Mouse (Mus musculus) limb, embryonic 12.5 days (tissue): ENCODE measurements around the gene Frg2f1. TPM values are rescaled to one million over a fixed set of nuclear protein-coding genes. Genes with fewer than 3 reads are reported as not detected.
"Not testable (repeated sequence)": the region's sequence is repeated elsewhere in the genome, so short reads cannot be mapped to it uniquely, and the experiment has no call there.

Experiments
- ATAC-seq: fragments of 200-750 bp; cut with Nextera tagmentation; 2 replicates; pipeline ENCODE4 v1.8.0; 2017; ENCODE audit warnings: low read depth, moderate TSS enrichment; ENCODE audit not compliant: insufficient number of reproducible peaks, insufficient read depth, low FRiP score, low TSS enrichment
- H3K27ac ChIP-seq: fragments of 300-500 bp; sonication (generic); 2 replicates; pipeline ENCODE4 v1.5.1; 2016; ENCODE audit warnings: mild to moderate bottlenecking, moderate library complexity
- H3K27me3 ChIP-seq: fragments of 300-500 bp; sonication (generic); 2 replicates; pipeline ENCODE4 v1.6.1; 2016; ENCODE audit warnings: mild to moderate bottlenecking, moderate library complexity
- H3K36me3 ChIP-seq: fragments of 300-500 bp; sonication (generic); 2 replicates; pipeline ENCODE4 v1.6.1; 2016; ENCODE audit warnings: mild to moderate bottlenecking, moderate library complexity
- H3K4me1 ChIP-seq: fragments of 300-500 bp; sonication (generic); replicated peaks from 2 replicates; pipeline ENCODE4 v1.6.1; 2016
- H3K4me2 ChIP-seq: fragments of 300-500 bp; sonication (generic); 2 replicates; pipeline ENCODE4 v1.6.1; 2016; ENCODE audit warnings: mild to moderate bottlenecking, moderate library complexity
- H3K4me3 ChIP-seq: fragments of 300-500 bp; sonication (generic); replicated peaks from 2 replicates; pipeline ENCODE4 v1.5.1; 2016; ENCODE audit warnings: mild to moderate bottlenecking
- H3K9ac ChIP-seq: fragments of 300-500 bp; sonication (generic); replicated peaks from 2 replicates; pipeline ENCODE4 v1.6.1; 2016; ENCODE audit warnings: mild to moderate bottlenecking, moderate library complexity
- H3K9me3 ChIP-seq: fragments of 300-500 bp; sonication (generic); 2 replicates; pipeline ENCODE4 v1.6.1; 2016; ENCODE audit warnings: mild to moderate bottlenecking, moderate library complexity
- WGBS: fragments of 180-500 bp; shearing (Covaris S2); methylation state at CpG from one replicate; pipeline ENCODE4 v1.1.7; 2016; 5-methylcytosine and 5-hydroxymethylcytosine counted together
- polyA plus RNA-seq: library from polyadenylated mRNA; unstranded; fragments of >200 nt; fragmentation: Nextera tagmentation; extraction: Ambion mirVana; gene quantifications from 2 replicates; pipeline ENCODE4 v1.2.1, GENCODE M21; 2016

Gene Frg2f1
- polyA plus RNA-seq, 1 experiment from 2014 or later, result 5.1 TPM

GRCm38 (mm10) chr4:119537436-119537835, 1.9 kb downstream of the Frg2f1 start:
- WGBS, result 66% methylated on average over 4 of the region's 4 CpGs

GRCm38 (mm10) chr4:119536615-119537014, 2.7 kb downstream of the Frg2f1 start, which contains the start of gene Foxj3:
Gene Foxj3 (plus strand): TSS chr4:119537004.
- not testable (repeated sequence) for H3K27me3 ChIP-seq, H3K4me3 ChIP-seq, H3K27ac ChIP-seq, H3K9me3 ChIP-seq, H3K4me2 ChIP-seq, H3K36me3 ChIP-seq, H3K9ac ChIP-seq, ATAC-seq
- H3K4me1 ChIP-seq, result peaks cover 13% of the 10 kb centered on the region
- WGBS, result 87% methylated on average over 4 of the region's 4 CpGs

More at GRCm38 (mm10) chr4:119537436-119537835, 1.9 kb downstream of the Frg2f1 start:
- Histone ChIP-seq H3K4me2 (no peak overlapping the region), H3K27me3 (no peaks in the 10 kb centered on the region), H3K36me3 (no peaks in the 10 kb centered on the region), H3K27ac (no peak overlapping the region), H3K9ac (no peak overlapping the region), H3K4me1 (peaks cover 13% of the 10 kb centered on the region), H3K4me3 (no peak overlapping the region), H3K9me3 (no peaks in the 10 kb centered on the region)
- no peak for ATAC-seq

- no peak overlapping the region for H3K4me3 ChIP-seq
- no peak overlapping the region for H3K4me2 ChIP-seq
- H3K9me3 ChIP-seq, result no peaks in the 10 kb centered on the region
- no peak overlapping the region for H3K9ac ChIP-seq
- peaks cover 5% of the 10 kb centered on the region for H3K4me1 ChIP-seq
- WGBS, result 74% methylated on average over 4 of the region's 4 CpGs
- no peak for ATAC-seq
- no peak overlapping the region for H3K27ac ChIP-seq
- H3K27me3 ChIP-seq, result no peaks in the 10 kb centered on the region
- no peaks in the 10 kb centered on the region for H3K36me3 ChIP-seq
Measured at GRCm38 (mm10) chr4:119535103-119535502, 4.2 kb downstream of the Frg2f1 start.

- no peak overlapping the region for H3K4me2 ChIP-seq
- no peaks in the 10 kb centered on the region for H3K4me1 ChIP-seq
- no peak for ATAC-seq
- H3K9ac ChIP-seq, result no peak overlapping the region
- WGBS, result 64% methylated on average over 2 of the region's 2 CpGs
- H3K9me3 ChIP-seq, result no peaks in the 10 kb centered on the region
- no peak overlapping the region for H3K4me3 ChIP-seq
- no peaks in the 10 kb centered on the region for H3K27me3 ChIP-seq
- no peak overlapping the region for H3K27ac ChIP-seq
- no peaks in the 10 kb centered on the region for H3K36me3 ChIP-seq
Measured at GRCm38 (mm10) chr4:119531813-119532212, 7.5 kb downstream of the Frg2f1 start.

- H3K27ac ChIP-seq, result no peak overlapping the region
- H3K36me3 ChIP-seq, result no peaks in the 10 kb centered on the region
- H3K4me3 ChIP-seq, result no peak overlapping the region
- H3K4me1 ChIP-seq, result no peaks in the 10 kb centered on the region
- no peak overlapping the region for H3K4me2 ChIP-seq
- no peak for ATAC-seq
- H3K9me3 ChIP-seq, result no peaks in the 10 kb centered on the region
- no peaks in the 10 kb centered on the region for H3K27me3 ChIP-seq
- no peak overlapping the region for H3K9ac ChIP-seq
Measured at GRCm38 (mm10) chr4:119526329-119526845, 12.9 kb downstream of the Frg2f1 start.

GRCm38 (mm10) chr4:119524466-119524865, 14.9 kb downstream of the Frg2f1 start:
- Histone ChIP-seq H3K4me2 (no peak overlapping the region), H3K9me3 (no peaks in the 10 kb centered on the region), H3K4me1 (no peaks in the 10 kb centered on the region), H3K27me3 (no peaks in the 10 kb centered on the region), H3K27ac (no peak overlapping the region), H3K9ac (no peak overlapping the region), H3K4me3 (no peak overlapping the region), H3K36me3 (no peaks in the 10 kb centered on the region)
- no peak for ATAC-seq
- WGBS, result 86% methylated on average over 2 of the region's 2 CpGs

GRCm38 (mm10) chr4:119524010-119524409, 15.3 kb downstream of the Frg2f1 start:
- H3K27ac ChIP-seq, result no peak overlapping the region
- WGBS, result 89% methylated on average over 1 of the region's 1 CpGs
- H3K4me3 ChIP-seq, result no peak overlapping the region
- H3K36me3 ChIP-seq, result no peaks in the 10 kb centered on the region
- no peaks in the 10 kb centered on the region for H3K27me3 ChIP-seq
- no peak overlapping the region for H3K9ac ChIP-seq
- no peak overlapping the region for H3K4me2 ChIP-seq
- H3K4me1 ChIP-seq, result no peaks in the 10 kb centered on the region
- H3K9me3 ChIP-seq, result no peaks in the 10 kb centered on the region
- ATAC-seq, result no peak

- H3K4me3 ChIP-seq, result no peak overlapping the region
- no peaks in the 10 kb centered on the region for H3K4me1 ChIP-seq
- H3K4me2 ChIP-seq, result no peak overlapping the region
- H3K9me3 ChIP-seq, result no peaks in the 10 kb centered on the region
- H3K27me3 ChIP-seq, result no peaks in the 10 kb centered on the region
- no peak overlapping the region for H3K27ac ChIP-seq
- no peaks in the 10 kb centered on the region for H3K36me3 ChIP-seq
- no peak for ATAC-seq
- 81% methylated on average over 4 of the region's 4 CpGs for WGBS
- H3K9ac ChIP-seq, result no peak overlapping the region
Measured at GRCm38 (mm10) chr4:119523575-119523974, 15.8 kb downstream of the Frg2f1 start.

- Histone ChIP-seq H3K9me3 (no peaks in the 10 kb centered on the region; the same call in 1 of the 2 replicates), H3K27me3 (0 out of 2 replicates have a peak, but pooled peaks cover 7% of the 10 kb centered on the region), H3K4me1 (no peaks in the 10 kb centered on the region), H3K36me3 (no peaks in the 10 kb centered on the region), H3K4me2 (no peak overlapping the region), H3K9ac (no peak overlapping the region), H3K4me3 (no peak overlapping the region), H3K27ac (no peak overlapping the region)
- no peak for ATAC-seq
- 70% methylated on average over 3 of the region's 3 CpGs for WGBS
Measured at GRCm38 (mm10) chr4:119512731-119513141, 26.6 kb downstream of the Frg2f1 start.

GRCm38 (mm10) chr4:119511591-119511990, 27.7 kb downstream of the Frg2f1 start:
- no peak overlapping the region for H3K4me3 ChIP-seq
- ATAC-seq, result no peak
- 0 out of 2 replicates have a peak, but pooled peaks cover 7% of the 10 kb centered on the region for H3K27me3 ChIP-seq
- H3K27ac ChIP-seq, result no peak overlapping the region
- H3K4me1 ChIP-seq, result no peaks in the 10 kb centered on the region
- no peaks in the 10 kb centered on the region; the same call in 1 of the 2 replicates for H3K9me3 ChIP-seq
- H3K4me2 ChIP-seq, result no peak overlapping the region
- H3K36me3 ChIP-seq, result no peaks in the 10 kb centered on the region
- WGBS, result 64% methylated on average over 2 of the region's 2 CpGs
- no peak overlapping the region for H3K9ac ChIP-seq

- 61% methylated on average over 5 of the region's 5 CpGs for WGBS
- Histone ChIP-seq H3K36me3 (no peaks in the 10 kb centered on the region), H3K27me3 (peaks cover 8% of the 10 kb centered on the region), H3K9ac (no peak overlapping the region), H3K9me3 (no peaks in the 10 kb centered on the region), H3K4me3 (no peak overlapping the region), H3K4me2 (no peak overlapping the region), H3K27ac (no peak overlapping the region), H3K4me1 (no peaks in the 10 kb centered on the region)
- ATAC-seq, result no peak
Measured at GRCm38 (mm10) chr4:119498319-119498848, 40.9 kb downstream of the Frg2f1 start.

- 36% methylated on average over 10 of the region's 10 CpGs for WGBS
- peak overlapping the region; percentile 60 for H3K4me3 ChIP-seq
- peak overlapping the region; percentile 57; the same call in 1 of the 2 replicates for H3K9ac ChIP-seq
- no peak for ATAC-seq
- H3K36me3 ChIP-seq, result no peaks in the 10 kb centered on the region
- H3K4me2 ChIP-seq, result peak overlapping the region; percentile 94
- H3K27ac ChIP-seq, result no peak overlapping the region
- H3K4me1 ChIP-seq, result no peaks in the 10 kb centered on the region
- H3K9me3 ChIP-seq, result 0 out of 2 replicates have a peak, but pooled peaks cover 3% of the 10 kb centered on the region
- peaks cover 34% of the 10 kb centered on the region for H3K27me3 ChIP-seq
Measured at GRCm38 (mm10) chr4:119492933-119493327, 46.4 kb downstream of the Frg2f1 start.
